Mouse (Mus musculus): ENCODE data around the gene Exd1. TPM values are rescaled to one million over a fixed set of nuclear protein-coding genes. Genes with fewer than 3 reads are reported as not detected.

Gene Exd1
- polyA plus RNA-seq, 1 experiment = 2.4 TPM

GRCm38 (mm10) chr2:119525422-119525821, 22.0 kb downstream of the Exd1 start:
- Histone ChIP-seq H3K9me3 (replicated peaks; ENCODE audit: control insufficient read depth, insufficient read depth, low read length, poor library complexity, severe bottlenecking) (no peaks in the 10 kb centered on the region), H3K4me1 (ENCODE audit: control insufficient read depth, insufficient read depth, low read length) (no peaks in the 10 kb centered on the region), H3K9ac (ENCODE audit: low read depth, poor library complexity, severe bottlenecking) (no peak overlapping the region), H3K27ac (ENCODE audit: insufficient read depth, low read length) (no peak overlapping the region), H3K36me3 (ENCODE audit: control insufficient read depth, insufficient read depth, low read length, poor library complexity, severe bottlenecking) (no peaks in the 10 kb centered on the region), H3K4me3 (ENCODE audit: low read depth, low read length) (no peak overlapping the region), H3K27me3 (ENCODE audit: control insufficient read depth, insufficient read depth, low read length, poor library complexity, severe bottlenecking) (no peaks in the 10 kb centered on the region)
- TF ChIP-seq POLR2A (IDR thresholded peaks at IDR 0.05; ENCODE audit: insufficient read depth, low read length) (no peak), EP300 (IDR thresholded peaks at IDR 0.05; ENCODE audit: insufficient read depth, low read depth, low read length) (no peak), CTCF (IDR thresholded peaks at IDR 0.05; ENCODE audit: low read depth, low read length) (no peak)

GRCm38 (mm10) chr2:119523836-119524235, 23.6 kb downstream of the Exd1 start:
- Histone ChIP-seq H3K4me3 (ENCODE audit: low read depth, low read length) (no peak overlapping the region), H3K9me3 (replicated peaks; ENCODE audit: control insufficient read depth, insufficient read depth, low read length, poor library complexity, severe bottlenecking) (no peaks in the 10 kb centered on the region), H3K27me3 (ENCODE audit: control insufficient read depth, insufficient read depth, low read length, poor library complexity, severe bottlenecking) (no peaks in the 10 kb centered on the region), H3K4me1 (ENCODE audit: control insufficient read depth, insufficient read depth, low read length) (no peaks in the 10 kb centered on the region), H3K36me3 (ENCODE audit: control insufficient read depth, insufficient read depth, low read length, poor library complexity, severe bottlenecking) (no peaks in the 10 kb centered on the region), H3K27ac (ENCODE audit: insufficient read depth, low read length) (no peak overlapping the region), H3K9ac (ENCODE audit: low read depth, poor library complexity, severe bottlenecking) (no peak overlapping the region)
- TF ChIP-seq POLR2A (IDR thresholded peaks at IDR 0.05; ENCODE audit: insufficient read depth, low read length) (no peak), CTCF (IDR thresholded peaks at IDR 0.05; ENCODE audit: low read depth, low read length) (no peak), EP300 (IDR thresholded peaks at IDR 0.05; ENCODE audit: insufficient read depth, low read depth, low read length) (no peak)

GRCm38 (mm10) chr2:119520550-119520949, 26.9 kb downstream of the Exd1 start:
- H3K27me3 ChIP-seq (ENCODE audit: control insufficient read depth, insufficient read depth, low read length, poor library complexity, severe bottlenecking) = no peaks in the 10 kb centered on the region
- no peak overlapping the region for H3K9ac ChIP-seq (ENCODE audit: low read depth, poor library complexity, severe bottlenecking)
- no peak overlapping the region for H3K27ac ChIP-seq (ENCODE audit: insufficient read depth, low read length)
- TF ChIP-seq CTCF (IDR thresholded peaks at IDR 0.05; ENCODE audit: low read depth, low read length) (no peak), EP300 (IDR thresholded peaks at IDR 0.05; ENCODE audit: insufficient read depth, low read depth, low read length) (no peak), POLR2A (IDR thresholded peaks at IDR 0.05; ENCODE audit: insufficient read depth, low read length) (no peak)
- H3K36me3 ChIP-seq (ENCODE audit: control insufficient read depth, insufficient read depth, low read length, poor library complexity, severe bottlenecking) = no peaks in the 10 kb centered on the region
- H3K4me3 ChIP-seq (ENCODE audit: low read depth, low read length) = no peak overlapping the region
- no peaks in the 10 kb centered on the region for H3K9me3 ChIP-seq (replicated peaks; ENCODE audit: control insufficient read depth, insufficient read depth, low read length, poor library complexity, severe bottlenecking)
- no peaks in the 10 kb centered on the region for H3K4me1 ChIP-seq (ENCODE audit: control insufficient read depth, insufficient read depth, low read length)

GRCm38 (mm10) chr2:119516811-119517210, 30.6 kb downstream of the Exd1 start:
- Histone ChIP-seq H3K36me3 (ENCODE audit: control insufficient read depth, insufficient read depth, low read length, poor library complexity, severe bottlenecking) (no peaks in the 10 kb centered on the region), H3K9me3 (replicated peaks; ENCODE audit: control insufficient read depth, insufficient read depth, low read length, poor library complexity, severe bottlenecking) (no peaks in the 10 kb centered on the region), H3K4me3 (ENCODE audit: low read depth, low read length) (no peak overlapping the region), H3K4me1 (ENCODE audit: control insufficient read depth, insufficient read depth, low read length) (no peaks in the 10 kb centered on the region), H3K27me3 (ENCODE audit: control insufficient read depth, insufficient read depth, low read length, poor library complexity, severe bottlenecking) (no peaks in the 10 kb centered on the region), H3K27ac (ENCODE audit: insufficient read depth, low read length) (no peak overlapping the region), H3K9ac (ENCODE audit: low read depth, poor library complexity, severe bottlenecking) (no peak overlapping the region)
- TF ChIP-seq CTCF (IDR thresholded peaks at IDR 0.05; ENCODE audit: low read depth, low read length) = no peak
- no peak for TF ChIP-seq POLR2A (IDR thresholded peaks at IDR 0.05; ENCODE audit: insufficient read depth, low read length)
- no peak for TF ChIP-seq EP300 (IDR thresholded peaks at IDR 0.05; ENCODE audit: insufficient read depth, low read depth, low read length)

GRCm38 (mm10) chr2:119514026-119514522, 33.4 kb downstream of the Exd1 start:
- TF ChIP-seq CTCF (IDR thresholded peaks at IDR 0.05; ENCODE audit: low read depth, low read length) (no peak), EP300 (IDR thresholded peaks at IDR 0.05; ENCODE audit: insufficient read depth, low read depth, low read length) (no peak), POLR2A (IDR thresholded peaks at IDR 0.05; ENCODE audit: insufficient read depth, low read length) (no peak)
- H3K9me3 ChIP-seq (replicated peaks; ENCODE audit: control insufficient read depth, insufficient read depth, low read length, poor library complexity, severe bottlenecking) = no peaks in the 10 kb centered on the region
- no peaks in the 10 kb centered on the region for H3K36me3 ChIP-seq (ENCODE audit: control insufficient read depth, insufficient read depth, low read length, poor library complexity, severe bottlenecking)
- H3K27me3 ChIP-seq (ENCODE audit: control insufficient read depth, insufficient read depth, low read length, poor library complexity, severe bottlenecking) = no peaks in the 10 kb centered on the region
- no peak overlapping the region for H3K4me3 ChIP-seq (ENCODE audit: low read depth, low read length)
- H3K27ac ChIP-seq (ENCODE audit: insufficient read depth, low read length) = no peak overlapping the region
- no peaks in the 10 kb centered on the region for H3K4me1 ChIP-seq (ENCODE audit: control insufficient read depth, insufficient read depth, low read length)
- H3K9ac ChIP-seq (ENCODE audit: low read depth, poor library complexity, severe bottlenecking) = no peak overlapping the region

- Histone ChIP-seq H3K4me1 (ENCODE audit: control insufficient read depth, insufficient read depth, low read length) (no peaks in the 10 kb centered on the region), H3K4me3 (ENCODE audit: low read depth, low read length) (no peak overlapping the region), H3K36me3 (ENCODE audit: control insufficient read depth, insufficient read depth, low read length, poor library complexity, severe bottlenecking) (no peaks in the 10 kb centered on the region), H3K9me3 (replicated peaks; ENCODE audit: control insufficient read depth, insufficient read depth, low read length, poor library complexity, severe bottlenecking) (no peaks in the 10 kb centered on the region), H3K27ac (ENCODE audit: insufficient read depth, low read length) (no peak overlapping the region), H3K9ac (ENCODE audit: low read depth, poor library complexity, severe bottlenecking) (no peak overlapping the region), H3K27me3 (ENCODE audit: control insufficient read depth, insufficient read depth, low read length, poor library complexity, severe bottlenecking) (no peaks in the 10 kb centered on the region)
- TF ChIP-seq POLR2A (IDR thresholded peaks at IDR 0.05; ENCODE audit: insufficient read depth, low read length) (no peak), CTCF (IDR thresholded peaks at IDR 0.05; ENCODE audit: low read depth, low read length) (peak; percentile 63)
These were observed 35.1 kb downstream of the Exd1 start for GRCm38 (mm10) chr2:119512292-119512691.
